Mouse (Mus musculus) E14TG2a.4 (cell line): ENCODE results near the gene Gne.

ENCODE experiments used
- CTCF ChIP-seq: conservative IDR thresholded peaks from 2 replicates; pipeline ENCODE4 v1.5.1; 2014; ENCODE audit warnings: low read length
- NANOG ChIP-seq: IDR thresholded peaks from 2 replicates; pipeline ENCODE4 v1.6.1; 2014; ENCODE audit warnings: borderline replicate concordance, low read length, mixed read lengths

- no peak for TF ChIP-seq CTCF
- no peak for TF ChIP-seq NANOG
These were observed 11.0 kb downstream of the Gne start for GRCm38 (mm10) chr4:44072873-44073441.
